Mouse (Mus musculus) G1E (cell line): ENCODE data around the gene Arhgap45.

Experiments used
- CTCF ChIP-seq: IDR thresholded peaks from 2 replicates; pipeline ENCODE4 v1.5.1; 2012; ENCODE audit warnings: low read depth, low read length, inconsistent platforms, mixed read lengths
- GATA2 ChIP-seq: IDR thresholded peaks from 2 replicates; pipeline ENCODE4 v1.6.1; 2012; ENCODE audit warnings: low read depth, low read length, inconsistent platforms, borderline replicate concordance
- POLR2AphosphoS5 ChIP-seq: IDR thresholded peaks from 2 replicates; pipeline ENCODE4 v1.6.1; 2012; ENCODE audit warnings: low read depth, low read length, inconsistent platforms; ENCODE audit not compliant: insufficient replicate concordance

- TF ChIP-seq CTCF (no peak), POLR2AphosphoS5 (no peak), GATA2 (no peak)
Observed at GRCm38 (mm10) chr10:80057683-80058326, 41.4 kb downstream of the Arhgap45 start.
